Mouse (Mus musculus) kidney, embryonic 15.5 days (tissue): ENCODE data around the gene Pcnp. TPM values are rescaled to one million over a fixed set of nuclear protein-coding genes. Genes with fewer than 3 reads are reported as not detected.

ENCODE experiments used
- ATAC-seq: fragments of 200-750 bp; cut with Nextera tagmentation; replicated peaks from 2 replicates; pipeline ENCODE4 v1.8.0; 2017; ENCODE audit warnings: moderate TSS enrichment; ENCODE audit not compliant: low FRiP score
- H3K27ac ChIP-seq: fragments of 300-500 bp; sonication (generic); 2 replicates; pipeline ENCODE4 v1.5.1; 2015; ENCODE audit warnings: mild to moderate bottlenecking, inconsistent platforms
- H3K27me3 ChIP-seq: fragments of 300-500 bp; sonication (generic); 2 replicates; pipeline ENCODE4 v1.6.1; 2015; ENCODE audit warnings: inconsistent platforms
- H3K36me3 ChIP-seq: fragments of 300-500 bp; sonication (generic); 2 replicates; pipeline ENCODE4 v1.6.1; 2015; ENCODE audit warnings: inconsistent platforms
- H3K4me1 ChIP-seq: fragments of 300-500 bp; sonication (generic); 2 replicates; pipeline ENCODE4 v1.6.1; 2015; ENCODE audit warnings: inconsistent platforms
- H3K4me2 ChIP-seq: fragments of 300-500 bp; sonication (generic); 2 replicates; pipeline ENCODE4 v1.6.1; 2015; ENCODE audit warnings: moderate library complexity, mild to moderate bottlenecking, inconsistent platforms
- H3K4me3 ChIP-seq: fragments of 300-500 bp; sonication (generic); replicated peaks from 2 replicates; pipeline ENCODE4 v1.5.1; 2015; ENCODE audit warnings: mild to moderate bottlenecking, inconsistent platforms
- H3K9ac ChIP-seq: fragments of 300-500 bp; sonication (generic); 2 replicates; pipeline ENCODE4 v1.6.1; 2015; ENCODE audit warnings: mild to moderate bottlenecking, inconsistent platforms
- H3K9me3 ChIP-seq: fragments of 300-500 bp; sonication (generic); replicated peaks from 2 replicates; pipeline ENCODE4 v1.6.1; 2016; ENCODE audit warnings: inconsistent platforms
- WGBS: fragments of 180-500 bp; shearing (Covaris S2); methylation state at CpG from one replicate; pipeline ENCODE4 v1.1.7; 2015; ENCODE audit warnings: mixed read lengths; 5-methylcytosine and 5-hydroxymethylcytosine counted together
- polyA plus RNA-seq: library from polyadenylated mRNA; unstranded; fragments of >200 nt; fragmentation: Nextera tagmentation; extraction: Ambion mirVana; gene quantifications from 2 replicates; pipeline ENCODE4 v1.2.1, GENCODE M21; 2015

Pcnp gene
- polyA plus RNA-seq, 1 experiment from 2014 or later, result 216 TPM

DNA sequence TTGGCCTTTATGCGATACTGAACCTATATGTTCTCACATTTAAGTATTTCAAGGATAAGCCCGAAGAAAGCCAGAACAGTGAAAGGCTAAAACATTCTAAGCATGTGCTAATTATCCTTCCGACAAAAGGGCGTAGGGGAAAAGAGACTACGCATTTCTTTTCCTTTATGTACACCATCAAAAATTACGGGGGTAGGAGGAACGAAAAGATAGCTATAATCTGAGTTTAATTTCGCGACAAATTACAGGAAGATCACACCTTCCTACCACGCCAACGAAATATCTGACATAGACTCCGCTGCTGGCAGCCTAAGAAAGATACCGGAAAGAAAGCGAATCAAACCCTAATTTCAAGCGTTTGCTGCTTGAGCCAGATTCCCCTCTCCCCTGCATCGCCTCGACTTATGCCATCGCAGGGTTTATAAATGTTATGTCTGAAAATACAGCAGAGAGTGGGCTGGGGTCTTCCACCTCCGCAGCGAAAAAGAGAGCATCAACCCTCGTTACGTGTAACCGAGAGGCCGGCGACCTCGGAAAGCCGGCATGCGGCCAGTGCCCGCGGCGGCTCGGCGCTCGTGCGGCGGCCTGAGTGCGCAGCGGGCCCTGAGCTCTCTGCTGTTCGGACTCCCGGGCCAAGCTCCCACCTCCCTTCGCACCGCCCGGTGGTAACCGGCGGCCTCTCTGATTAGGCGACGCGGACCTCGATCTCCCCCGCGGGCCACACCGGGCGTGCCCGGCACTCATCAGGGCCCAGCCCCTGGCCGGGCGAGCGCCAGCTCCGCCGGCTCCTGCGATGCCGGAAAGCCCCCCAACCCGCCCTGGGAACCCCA lies 602 bp downstream of the Pcnp start:
- Histone ChIP-seq H3K27me3 (no peaks in the 10 kb centered on the region), H3K27ac (peak overlapping the region; percentile 92), H3K4me2 (peak overlapping the region; percentile 69), H3K9me3 (no peaks in the 10 kb centered on the region), H3K4me3 (peak overlapping the region; percentile 89), H3K9ac (peak overlapping the region; percentile 92), H3K4me1 (peaks cover 20% of the 10 kb centered on the region), H3K36me3 (peaks cover 36% of the 10 kb centered on the region)
- peak; percentile 92 for ATAC-seq
- under 1% methylated on average over 62 of the region's 62 CpGs for WGBS

DNA sequence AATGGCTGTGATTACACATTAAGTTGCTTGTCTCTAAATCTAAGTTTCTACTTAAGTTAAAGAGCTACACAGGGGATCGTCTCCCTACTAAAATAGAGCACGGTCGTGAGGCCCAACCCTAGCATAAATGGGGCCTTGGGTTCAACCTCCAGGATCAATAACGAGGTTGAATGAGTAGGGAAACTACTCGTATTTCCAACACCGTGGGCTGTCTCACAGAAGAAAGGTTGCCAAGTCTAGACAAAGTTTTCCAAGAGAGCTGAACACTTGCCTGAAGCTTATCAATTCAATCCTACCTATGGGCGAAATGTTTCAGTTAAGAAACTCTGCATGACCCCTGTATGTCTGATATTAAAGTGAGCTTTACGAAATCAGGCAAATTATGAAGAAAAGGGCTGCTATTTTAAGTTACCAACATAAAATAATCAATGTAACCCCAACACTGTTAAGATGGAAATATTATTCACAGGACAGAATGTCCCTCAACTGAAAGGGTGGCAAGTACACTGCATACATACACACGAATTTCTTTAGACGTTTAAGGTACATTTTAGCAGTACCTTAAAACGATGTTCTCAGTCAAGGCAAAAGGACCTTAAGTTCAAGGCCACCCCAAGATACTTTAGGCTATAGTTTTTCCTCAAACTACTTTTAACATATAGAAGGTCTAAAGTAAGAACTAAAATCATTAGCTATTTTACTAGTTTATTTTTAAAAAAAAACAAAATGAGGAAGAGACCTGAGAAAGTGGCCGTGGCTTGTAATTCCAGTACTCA lies 1.5 kb downstream of the Pcnp start:
- H3K27me3 ChIP-seq, result no peaks in the 10 kb centered on the region
- no peak overlapping the region for H3K27ac ChIP-seq
- H3K4me3 ChIP-seq, result peak overlapping the region; percentile 89
- peak overlapping the region; percentile 92 for H3K9ac ChIP-seq
- 27% methylated on average over 12 of the region's 12 CpGs for WGBS
- H3K9me3 ChIP-seq, result no peaks in the 10 kb centered on the region
- peak overlapping the region; percentile 69 for H3K4me2 ChIP-seq
- ATAC-seq, result no peak
- peaks cover 20% of the 10 kb centered on the region for H3K4me1 ChIP-seq
- H3K36me3 ChIP-seq, result peaks cover 28% of the 10 kb centered on the region

DNA sequence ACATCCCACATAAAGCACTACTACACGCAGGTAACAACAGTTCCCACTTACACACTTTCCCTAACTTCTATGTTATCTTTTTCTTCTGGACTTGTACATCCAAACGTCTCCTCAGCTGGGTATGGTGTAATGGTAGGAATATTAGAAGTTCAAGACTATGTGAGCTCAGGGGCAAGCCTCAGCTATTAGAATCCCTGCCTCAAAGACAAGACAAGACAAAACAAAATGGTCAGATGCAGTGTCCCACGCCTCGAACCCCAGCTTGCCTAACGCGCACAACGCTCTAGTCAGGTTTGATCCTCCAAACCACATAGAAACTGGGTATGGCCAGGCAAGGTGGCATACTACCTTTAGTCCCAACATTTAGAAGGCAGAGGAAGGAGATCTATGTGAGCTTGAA lies 9.9 kb downstream of the Pcnp start:
- Histone ChIP-seq H3K4me1 (no peaks in the 10 kb centered on the region), H3K4me2 (no peak overlapping the region), H3K27me3 (no peaks in the 10 kb centered on the region), H3K27ac (no peak overlapping the region), H3K4me3 (no peak overlapping the region), H3K9ac (no peak overlapping the region), H3K9me3 (no peaks in the 10 kb centered on the region), H3K36me3 (peaks cover 59% of the 10 kb centered on the region)
- ATAC-seq, result no peak
- WGBS, result 95% methylated on average over 7 of the region's 7 CpGs

DNA sequence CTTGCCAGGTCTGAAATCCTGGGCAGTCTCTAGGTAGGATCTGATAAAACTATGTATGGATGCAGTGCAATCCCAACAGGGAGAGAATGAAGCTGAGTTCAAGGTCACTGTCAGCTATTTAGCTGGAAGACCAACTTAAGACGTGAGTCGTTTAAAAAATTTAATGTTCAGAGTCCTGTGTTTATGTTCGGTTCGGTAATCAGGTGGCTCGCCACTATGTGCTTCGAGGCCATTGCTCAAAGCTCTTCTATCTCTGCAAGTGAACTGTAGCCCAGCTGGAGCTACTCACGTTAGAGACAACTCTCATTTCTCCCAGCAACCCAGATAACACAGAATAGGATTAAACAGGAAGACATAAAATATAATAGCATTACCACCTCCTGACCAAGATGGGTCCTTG lies 15.5 kb downstream of the Pcnp start:
- Histone ChIP-seq H3K4me1 (no peaks in the 10 kb centered on the region), H3K4me2 (no peak overlapping the region), H3K9ac (no peak overlapping the region), H3K4me3 (no peak overlapping the region), H3K9me3 (no peaks in the 10 kb centered on the region), H3K27me3 (no peaks in the 10 kb centered on the region), H3K36me3 (peaks cover 69% of the 10 kb centered on the region), H3K27ac (0 out of 2 replicates have a peak overlapping the region, but pooled peaks have one; percentile 6)
- 79% methylated on average over 7 of the region's 7 CpGs for WGBS
- no peak for ATAC-seq

DNA sequence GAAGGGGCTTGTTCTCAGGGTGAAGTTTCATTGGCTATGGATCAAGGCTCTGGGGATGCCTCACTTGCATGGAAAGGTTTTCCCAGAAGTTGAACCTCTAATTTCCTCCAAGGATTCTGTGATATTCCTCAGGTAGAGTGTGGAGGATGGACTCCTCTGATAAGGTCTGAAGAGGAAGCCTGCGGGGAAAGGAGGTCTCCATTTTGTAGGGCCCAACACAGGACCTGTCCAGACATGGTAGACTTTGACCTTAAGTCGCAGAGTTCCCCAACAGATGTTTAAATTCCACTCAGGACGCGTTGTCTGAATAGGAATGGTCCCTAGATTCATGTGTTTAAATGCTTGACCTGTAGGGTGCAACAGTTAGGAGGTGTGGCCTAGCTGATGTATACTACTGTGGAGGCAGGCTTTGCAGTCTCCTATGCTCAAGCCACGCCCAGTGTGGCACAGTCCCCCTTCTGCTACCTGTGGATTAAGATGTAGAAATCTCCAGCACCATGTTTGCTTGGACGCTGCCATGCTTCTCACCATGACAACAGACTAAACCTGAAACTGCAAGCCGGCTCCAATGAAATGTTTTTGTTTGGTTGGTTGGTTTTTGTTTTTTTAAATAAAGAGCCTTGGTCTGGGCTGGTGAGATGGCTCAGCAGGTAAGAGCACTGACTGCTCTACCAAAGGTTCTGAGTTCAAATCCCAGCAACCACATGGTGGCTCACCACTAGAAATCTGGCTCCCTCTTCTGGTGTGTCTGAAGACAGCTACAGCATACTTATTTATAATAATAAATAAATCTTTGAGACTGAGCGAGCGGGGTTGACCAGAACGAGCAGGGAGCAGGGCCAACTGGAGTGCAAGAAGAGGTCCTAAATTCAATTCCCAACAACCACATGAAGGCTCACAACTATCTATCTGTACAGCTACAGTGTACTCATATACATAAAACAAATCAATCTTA lies 16.5 kb downstream of the Pcnp start:
- Histone ChIP-seq H3K4me2 (no peak overlapping the region), H3K4me3 (no peak overlapping the region), H3K9ac (no peak overlapping the region), H3K36me3 (peaks cover 62% of the 10 kb centered on the region), H3K9me3 (no peaks in the 10 kb centered on the region), H3K4me1 (no peaks in the 10 kb centered on the region), H3K27ac (no peak overlapping the region), H3K27me3 (no peaks in the 10 kb centered on the region)
- 0 out of 2 replicates have a peak, but pooled peaks have one; percentile 43 for ATAC-seq
- WGBS, result 85% methylated on average over 10 of the region's 10 CpGs

DNA sequence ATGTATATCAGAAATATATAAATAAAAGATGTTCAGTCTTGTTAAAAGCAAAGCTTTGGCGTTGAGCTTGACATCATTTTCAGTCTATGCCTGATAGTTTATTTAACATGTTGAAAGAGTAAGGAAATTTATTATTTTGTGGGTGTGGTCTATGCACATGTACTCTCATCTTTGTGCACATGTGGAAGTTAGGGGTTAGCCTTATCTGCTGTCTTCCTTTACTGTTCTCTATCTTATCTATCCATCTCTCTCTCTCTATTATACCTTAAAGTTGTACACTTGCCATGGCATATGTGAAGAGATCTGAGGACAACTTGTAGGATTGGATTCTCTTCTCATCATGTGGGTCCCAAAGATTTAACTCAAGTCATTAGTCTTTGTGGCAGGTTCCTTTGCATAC lies 20.7 kb downstream of the Pcnp start:
- peaks cover 68% of the 10 kb centered on the region for H3K36me3 ChIP-seq
- no peaks in the 10 kb centered on the region for H3K9me3 ChIP-seq
- H3K4me3 ChIP-seq, result no peak overlapping the region
- no peak overlapping the region for H3K9ac ChIP-seq
- no peak overlapping the region for H3K4me2 ChIP-seq
- ATAC-seq, result no peak
- WGBS, result 92% methylated on average over 1 of the region's 1 CpGs
- no peak overlapping the region for H3K27ac ChIP-seq
- no peaks in the 10 kb centered on the region for H3K4me1 ChIP-seq
- H3K27me3 ChIP-seq, result no peaks in the 10 kb centered on the region

DNA sequence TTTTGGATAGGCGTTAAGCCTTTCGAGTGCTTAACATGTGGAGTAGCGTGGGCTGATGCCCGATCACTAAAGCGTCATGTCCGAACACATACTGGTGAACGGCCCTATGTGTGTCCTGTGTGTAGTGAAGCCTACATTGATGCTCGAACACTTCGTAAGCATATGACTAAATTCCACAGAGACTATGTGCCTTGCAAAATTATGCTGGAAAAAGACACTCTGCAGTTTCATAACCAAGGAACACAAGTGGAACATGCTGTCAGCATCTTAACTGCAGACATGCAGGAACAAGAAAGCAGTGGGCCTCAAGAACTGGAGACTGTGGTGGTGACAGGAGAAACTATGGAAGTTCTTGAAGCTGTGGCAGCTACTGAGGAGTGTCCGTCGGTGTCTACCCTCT lies 22.7 kb downstream of the Pcnp start:
- no peak for ATAC-seq
- peaks cover 67% of the 10 kb centered on the region for H3K36me3 ChIP-seq
- 96% methylated on average over 11 of the region's 11 CpGs for WGBS
- no peaks in the 10 kb centered on the region for H3K9me3 ChIP-seq
- no peak overlapping the region for H3K4me2 ChIP-seq
- no peak overlapping the region for H3K27ac ChIP-seq
- no peak overlapping the region for H3K9ac ChIP-seq
- no peaks in the 10 kb centered on the region for H3K4me1 ChIP-seq
- H3K27me3 ChIP-seq, result no peaks in the 10 kb centered on the region
- H3K4me3 ChIP-seq, result no peak overlapping the region

DNA sequence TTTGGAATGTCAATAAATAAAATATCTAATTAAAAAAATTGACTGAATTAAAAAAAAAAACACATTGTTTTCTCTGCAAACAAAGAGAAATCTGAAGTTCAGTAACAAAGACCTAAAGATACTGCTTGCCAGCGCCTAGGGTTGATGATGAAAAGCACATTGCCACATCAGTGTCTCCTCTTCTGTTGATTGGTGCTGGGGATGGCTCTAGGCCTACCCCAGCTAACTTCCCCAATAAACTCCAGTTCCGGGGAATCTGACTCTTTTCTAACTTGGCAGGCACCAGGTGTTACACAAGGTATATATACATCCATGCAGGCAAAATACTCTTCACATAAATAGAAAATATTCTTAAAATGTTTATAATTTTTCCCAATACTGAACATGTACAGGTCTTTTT lies 35.3 kb downstream of the Pcnp start:
- Histone ChIP-seq H3K9ac (no peak overlapping the region), H3K36me3 (peaks cover 76% of the 10 kb centered on the region), H3K9me3 (no peaks in the 10 kb centered on the region), H3K27ac (no peak overlapping the region), H3K4me1 (no peaks in the 10 kb centered on the region), H3K4me2 (no peak overlapping the region), H3K4me3 (no peak overlapping the region), H3K27me3 (no peaks in the 10 kb centered on the region)
- ATAC-seq, result no peak
- 91% methylated on average over 2 of the region's 2 CpGs for WGBS

DNA sequence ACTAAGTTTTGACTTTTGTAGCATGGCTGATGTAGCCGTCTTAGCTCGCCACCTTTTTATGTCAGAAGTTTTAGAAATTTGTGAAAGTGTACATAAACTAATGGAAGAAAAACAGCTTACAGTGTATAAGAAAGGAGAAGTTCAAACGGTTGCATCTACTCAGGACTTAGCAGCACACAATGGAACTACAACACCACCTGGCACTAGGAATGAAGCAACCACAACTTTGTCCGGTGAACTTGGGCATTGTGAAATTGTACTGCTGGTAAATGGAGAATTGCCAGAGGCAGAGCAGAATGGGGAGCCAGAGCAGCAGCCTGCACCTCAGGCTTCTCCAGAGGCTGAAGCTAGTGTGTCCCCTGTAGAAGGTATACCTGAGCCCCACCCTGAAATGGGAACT lies 39.2 kb downstream of the Pcnp start:
- WGBS, result 92% methylated on average over 4 of the region's 4 CpGs
- H3K4me1 ChIP-seq, result no peaks in the 10 kb centered on the region
- no peak overlapping the region for H3K4me2 ChIP-seq
- no peaks in the 10 kb centered on the region for H3K9me3 ChIP-seq
- no peaks in the 10 kb centered on the region for H3K27me3 ChIP-seq
- H3K27ac ChIP-seq, result no peak overlapping the region
- H3K36me3 ChIP-seq, result peaks cover 72% of the 10 kb centered on the region
- ATAC-seq, result no peak
- no peak overlapping the region for H3K9ac ChIP-seq
- no peak overlapping the region for H3K4me3 ChIP-seq

DNA sequence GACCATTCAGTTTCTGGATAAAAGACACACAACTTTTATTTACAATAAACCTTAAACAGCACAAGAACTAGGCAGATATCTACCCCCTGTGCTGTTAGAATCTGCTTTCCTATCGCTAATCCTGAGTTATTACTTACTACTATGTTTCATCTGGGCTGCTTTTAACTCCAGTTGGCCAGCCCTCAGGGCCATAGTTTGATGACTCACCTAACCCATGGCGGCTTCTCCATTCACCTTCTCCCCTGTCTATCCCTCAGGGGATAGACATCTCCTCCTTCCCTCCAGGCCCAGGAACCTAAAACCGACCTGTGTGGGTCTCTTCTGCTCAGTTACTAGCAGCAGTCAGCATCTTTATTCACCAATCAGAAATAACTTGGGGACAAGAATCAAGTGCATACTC lies 43.5 kb downstream of the Pcnp start:
- Histone ChIP-seq H3K27me3 (no peaks in the 10 kb centered on the region), H3K9ac (no peak overlapping the region), H3K4me2 (no peak overlapping the region), H3K36me3 (peaks cover 73% of the 10 kb centered on the region), H3K4me1 (no peaks in the 10 kb centered on the region), H3K4me3 (no peak overlapping the region), H3K9me3 (no peaks in the 10 kb centered on the region), H3K27ac (no peak overlapping the region)
- no peak for ATAC-seq
- 94% methylated on average over 3 of the region's 3 CpGs for WGBS

DNA sequence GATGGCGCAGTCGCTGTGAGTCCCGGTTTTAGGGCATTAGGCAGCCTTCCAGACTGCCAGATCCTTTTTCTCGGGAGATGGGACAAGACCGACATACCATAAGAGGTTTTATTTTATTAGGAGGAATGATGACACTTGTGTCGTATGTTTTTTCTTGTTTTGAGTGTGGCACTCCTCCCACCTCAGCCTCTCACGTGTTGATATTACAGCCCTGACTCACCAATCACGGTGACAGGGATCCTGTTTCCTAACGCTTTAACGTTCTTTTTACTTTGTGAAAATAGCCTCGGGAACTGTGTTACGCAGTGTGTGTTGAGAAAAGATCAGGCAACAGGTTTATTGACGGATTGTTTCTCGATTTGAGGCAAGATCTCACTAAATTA lies 54.6 kb downstream of the Pcnp start:
- ATAC-seq, result peak; percentile 0; the same call in 1 of the 2 replicates
- WGBS, result 3% methylated on average over 14 of the region's 14 CpGs
- peak overlapping the region; percentile 100 for H3K4me3 ChIP-seq

More for the DNA sequence above, 54.6 kb downstream of the Pcnp start:
- peak overlapping the region; percentile 99 for H3K9ac ChIP-seq
- no peaks in the 10 kb centered on the region for H3K27me3 ChIP-seq
- peak overlapping the region; percentile 80 for H3K4me2 ChIP-seq
- H3K27ac ChIP-seq, result peak overlapping the region; percentile 84
- H3K36me3 ChIP-seq, result peaks cover 35% of the 10 kb centered on the region
- H3K4me1 ChIP-seq, result peaks cover 30% of the 10 kb centered on the region
- no peaks in the 10 kb centered on the region for H3K9me3 ChIP-seq
